Mouse (Mus musculus): ENCODE results near the gene Frmd4b. TPM values are rescaled to one million over a fixed set of nuclear protein-coding genes. Genes with fewer than 3 reads are reported as not detected.

Gene Frmd4b
- total and polyA plus RNA-seq, 3 experiments: 0.13 to 0.70 (median 0.13) TPM

- no peak for TF ChIP-seq GABPA (IDR thresholded peaks at IDR 0.05; ENCODE audit: insufficient replicate concordance, low read depth, low read length)
- no peak for TF ChIP-seq MXI1 (IDR thresholded peaks at IDR 0.05; ENCODE audit: low read depth, low read length)
- no peak for TF ChIP-seq PAX5 (IDR thresholded peaks at IDR 0.05; ENCODE audit: low read length)
- no peak for TF ChIP-seq NELFE (IDR thresholded peaks at IDR 0.05; ENCODE audit: low read depth, low read length)
- TF ChIP-seq MAX (IDR thresholded peaks at IDR 0.05; ENCODE audit: low read length): no peak
- TF ChIP-seq EP300 (IDR thresholded peaks at IDR 0.05; ENCODE audit: low read length): no peak
- TF ChIP-seq POLR2AphosphoS2 (IDR thresholded peaks at IDR 0.05; ENCODE audit: low read depth, low read length): no peak
- Histone ChIP-seq H3K27ac (ENCODE audit: insufficient read depth, low read depth) (no peak overlapping the region), H3K4me2 (ENCODE audit: insufficient read depth, low read depth, poor library complexity, severe bottlenecking) (no peak overlapping the region), H3K79me2 (replicated peaks; ENCODE audit: control insufficient read depth, extremely low read depth, insufficient read depth, poor library complexity, severe bottlenecking) (no peaks in the 10 kb centered on the region), H3K9ac (ENCODE audit: insufficient read depth, low read depth) (no peak overlapping the region), H3K27me3 (replicated peaks) (no peaks in the 10 kb centered on the region), H3K4me3 (replicated peaks in 1 of 3; ENCODE audit: low read depth in 2 of 3, low read length in 2 of 3, poor library complexity in 1 of 3) (no peak overlapping the region), H3K4me1 (ENCODE audit: control insufficient read depth in 1 of 2, insufficient read depth in 2 of 2) (no peaks in the 10 kb centered on the region), H3K36me3 (replicated peaks in 1 of 2; ENCODE audit: control insufficient read depth in 1 of 2, insufficient read depth in 1 of 2, low read length in 1 of 2) (no peaks in the 10 kb centered on the region), H3K9me3 (replicated peaks; ENCODE audit: low read length) (peaks cover 7% of the 10 kb centered on the region)
- dilution Hi-C loops (cut with MboI; ENCODE audit: extremely low pct_ligation_motif_present, extremely low pct_unique_long_range_greater_than_20kb, low sequenced_read_pairs) (no loop called here), in situ Hi-C loops (cut with MboI; ENCODE audit: low pct_ligation_motif_present, low pct_unique_long_range_greater_than_20kb, low sequenced_read_pairs) (no loop called here)
- no peak for DNase-seq (ENCODE audit: extremely low read depth)
Measured at GRCm38 (mm10) chr6:97551161-97551560, 66.2 kb downstream of the Frmd4b start.

- TF ChIP-seq MXI1 (IDR thresholded peaks at IDR 0.05; ENCODE audit: low read depth, low read length) (no peak), JUN (IDR thresholded peaks at IDR 0.05; ENCODE audit: insufficient read depth, low read depth, low read length) (no peak), SIN3A (IDR thresholded peaks at IDR 0.05; ENCODE audit: low read length) (no peak), MAX (IDR thresholded peaks at IDR 0.05; ENCODE audit: low read length) (no peak)
- no peaks in the 10 kb centered on the region for H3K79me2 ChIP-seq (replicated peaks; ENCODE audit: control insufficient read depth, extremely low read depth, insufficient read depth, poor library complexity, severe bottlenecking)
- no peak overlapping the region for H3K27ac ChIP-seq (ENCODE audit: insufficient read depth, low read depth)
- in situ Hi-C loops (cut with MboI; ENCODE audit: low pct_ligation_motif_present, low pct_unique_long_range_greater_than_20kb, low sequenced_read_pairs): no loop called here
- DNase-seq (ENCODE audit: extremely low read depth): no peak
- no peaks in the 10 kb centered on the region for H3K27me3 ChIP-seq (replicated peaks)
- no peaks in the 10 kb centered on the region for H3K36me3 ChIP-seq (replicated peaks in 1 of 2; ENCODE audit: control insufficient read depth in 1 of 2, insufficient read depth in 1 of 2, low read length in 1 of 2)
- no peak overlapping the region for H3K9ac ChIP-seq (ENCODE audit: insufficient read depth, low read depth)
- no peaks in the 10 kb centered on the region for H3K4me1 ChIP-seq (ENCODE audit: control insufficient read depth in 1 of 2, insufficient read depth in 2 of 2)
- H3K9me3 ChIP-seq (replicated peaks; ENCODE audit: low read length): no peaks in the 10 kb centered on the region
- no peak overlapping the region for H3K4me3 ChIP-seq (replicated peaks in 1 of 3; ENCODE audit: low read depth in 2 of 3, low read length in 2 of 3, poor library complexity in 1 of 3)
- dilution Hi-C loops (cut with MboI; ENCODE audit: extremely low pct_ligation_motif_present, extremely low pct_unique_long_range_greater_than_20kb, low sequenced_read_pairs): no loop called here
- no peak overlapping the region for H3K4me2 ChIP-seq (ENCODE audit: insufficient read depth, low read depth, poor library complexity, severe bottlenecking)
Measured at GRCm38 (mm10) chr6:97540458-97540857, 76.9 kb downstream of the Frmd4b start.

GRCm38 (mm10) chr6:97535763-97536445 lies 81.4 kb downstream of the Frmd4b start:
- in situ Hi-C loops (cut with MboI; ENCODE audit: low pct_ligation_motif_present, low pct_unique_long_range_greater_than_20kb, low sequenced_read_pairs) (loop anchor here (10.0 kb wide), 1 partner anchor 199 kb away; no protein-coding TSS in a partner anchor), dilution Hi-C loops (cut with MboI; ENCODE audit: extremely low pct_ligation_motif_present, extremely low pct_unique_long_range_greater_than_20kb, low sequenced_read_pairs) (no loop called here)
- no peaks in the 10 kb centered on the region for H3K79me2 ChIP-seq (replicated peaks; ENCODE audit: control insufficient read depth, extremely low read depth, insufficient read depth, poor library complexity, severe bottlenecking)
- no peaks in the 10 kb centered on the region for H3K4me1 ChIP-seq (ENCODE audit: control insufficient read depth in 1 of 2, insufficient read depth in 2 of 2)
- no peaks in the 10 kb centered on the region for H3K27me3 ChIP-seq (replicated peaks)
- no peak overlapping the region for H3K27ac ChIP-seq (ENCODE audit: insufficient read depth, low read depth)
- H3K9ac ChIP-seq (ENCODE audit: insufficient read depth, low read depth): no peak overlapping the region
- no peaks in the 10 kb centered on the region for H3K36me3 ChIP-seq (replicated peaks in 1 of 2; ENCODE audit: control insufficient read depth in 1 of 2, insufficient read depth in 1 of 2, low read length in 1 of 2)
- H3K9me3 ChIP-seq (replicated peaks; ENCODE audit: low read length): peaks cover 2% of the 10 kb centered on the region
- no peak overlapping the region for H3K4me3 ChIP-seq (replicated peaks in 1 of 3; ENCODE audit: low read depth in 2 of 3, low read length in 2 of 3, poor library complexity in 1 of 3)
- DNase-seq (ENCODE audit: extremely low read depth): no peak
- TF ChIP-seq PAX5 (IDR thresholded peaks at IDR 0.05; ENCODE audit: low read length) (no peak), ZMIZ1 (IDR thresholded peaks at IDR 0.05; ENCODE audit: low read depth, low read length) (no peak), MXI1 (IDR thresholded peaks at IDR 0.05; ENCODE audit: low read depth, low read length) (no peak), UBTF (IDR thresholded peaks at IDR 0.05; ENCODE audit: low read depth, low read length) (no peak), E2F4 (IDR thresholded peaks at IDR 0.05; ENCODE audit: insufficient replicate concordance, low read depth, low read length) (no peak), MEF2A (IDR thresholded peaks at IDR 0.05; ENCODE audit: borderline replicate concordance, low read depth, low read length) (no peak), CHD1 (IDR thresholded peaks at IDR 0.05; ENCODE audit: low read depth, low read length) (no peak), JUN (IDR thresholded peaks at IDR 0.05; ENCODE audit: insufficient read depth, low read depth, low read length) (no peak), GABPA (IDR thresholded peaks at IDR 0.05; ENCODE audit: insufficient replicate concordance, low read depth, low read length) (no peak)
- no peak overlapping the region for H3K4me2 ChIP-seq (ENCODE audit: insufficient read depth, low read depth, poor library complexity, severe bottlenecking)

All from CH12.LX (cell line).